Mouse (Mus musculus) midbrain, postnatal 0 days (tissue): ENCODE measurements around the gene Prmt2. TPM values are rescaled to one million over a fixed set of nuclear protein-coding genes. Genes with fewer than 3 reads are reported as not detected.
A peak's percentile ranks its signal among the peaks of the same experiment; 100 is the strongest.

Source experiments
- ATAC-seq: fragments of 200-750 bp; cut with Nextera tagmentation; 2 replicates; pipeline ENCODE4 v1.8.0; 2017; ENCODE audit warnings: moderate number of reproducible peaks, mild to moderate bottlenecking, moderate TSS enrichment, moderate library complexity; ENCODE audit not compliant: low FRiP score
- DNase-seq: peaks from one replicate; pipeline ENCODE4 v3.0.0-alpha.2; 2015; ENCODE audit warnings: low spot score
- H3K27ac ChIP-seq: fragments of 300-500 bp; sonication (generic); 2 replicates; pipeline ENCODE4 v1.5.1; 2014; ENCODE audit warnings: low read depth, mild to moderate bottlenecking, low read length, mixed read lengths
- H3K27me3 ChIP-seq: fragments of 300-500 bp; sonication (generic); 2 replicates; pipeline ENCODE4 v1.6.1; 2014; ENCODE audit warnings: low read length, control low read depth, mixed read lengths; ENCODE audit not compliant: insufficient read depth
- H3K36me3 ChIP-seq: fragments of 300-500 bp; sonication (generic); 2 replicates; pipeline ENCODE4 v1.6.1; 2014; ENCODE audit warnings: low read length, control low read depth, mixed read lengths; ENCODE audit not compliant: insufficient read depth
- H3K4me1 ChIP-seq: fragments of 300-500 bp; sonication (generic); 2 replicates; pipeline ENCODE4 v1.6.1; 2014; ENCODE audit warnings: mild to moderate bottlenecking, control low read depth, antibody characterized with exemption, low read length, mixed read lengths; ENCODE audit not compliant: insufficient read depth
- H3K4me2 ChIP-seq: fragments of 300-500 bp; sonication (generic); 2 replicates; pipeline ENCODE4 v1.6.1; 2014; ENCODE audit warnings: low read depth, mild to moderate bottlenecking, low read length, mixed read lengths; ENCODE audit not compliant: poor library complexity, severe bottlenecking
- H3K4me3 ChIP-seq: fragments of 300-500 bp; sonication (generic); 2 replicates; pipeline ENCODE4 v1.5.1; 2014; ENCODE audit warnings: low read depth, mild to moderate bottlenecking, low read length, moderate library complexity
- H3K9ac ChIP-seq: fragments of 300-500 bp; sonication (generic); replicated peaks from 2 replicates; pipeline ENCODE4 v1.6.1; 2014; ENCODE audit warnings: mild to moderate bottlenecking, low read length, moderate library complexity, mixed read lengths; ENCODE audit not compliant: poor library complexity, severe bottlenecking
- H3K9me3 ChIP-seq: fragments of 300-500 bp; sonication (generic); 2 replicates; pipeline ENCODE4 v1.6.1; 2016; ENCODE audit warnings: low read length, control low read depth
- CTCF ChIP-seq: IDR thresholded peaks from 2 replicates; pipeline ENCODE4 v1.5.1; 2016; ENCODE audit warnings: antibody characterized with exemption, mild to moderate bottlenecking
- WGBS: fragments of 180-500 bp; shearing (Covaris S2); extraction: QIAGEN DNeasy Blood & Tissue Kit; methylation state at CpG from one replicate; pipeline ENCODE4 v1.1.7; 2014; 5-methylcytosine and 5-hydroxymethylcytosine counted together
- polyA plus RNA-seq: library from polyadenylated mRNA; unstranded; fragments of >200 nt; fragmentation: Nextera tagmentation; extraction: Ambion mirVana; gene quantifications from 2 replicates; pipeline ENCODE4 v1.2.1, GENCODE M21; 2015
- total RNA-seq: library from RNA; depleted of rRNA; stranded (reverse); fragments of >200 nt; gene quantifications from 2 replicates; pipeline ENCODE4 v1.2.3, GENCODE M21; 2014

Gene Prmt2
- total and polyA plus RNA-seq, 2 experiments from 2014 or later: 174 to 326 TPM

GRCm38 (mm10) chr10:76212121-76212520 lies 25.5 kb downstream of the Prmt2 start:
- no peaks in the 10 kb centered on the region for H3K4me1 ChIP-seq
- no peak overlapping the region for H3K4me2 ChIP-seq
- H3K36me3 ChIP-seq: peaks cover 66% of the 10 kb centered on the region
- no peak for TF ChIP-seq CTCF
- DNase-seq: no peak
- H3K27me3 ChIP-seq: no peaks in the 10 kb centered on the region
- no peak for ATAC-seq
- no peak overlapping the region for H3K27ac ChIP-seq
- H3K4me3 ChIP-seq: no peak overlapping the region
- H3K9ac ChIP-seq: no peak overlapping the region
- 93% methylated on average over 6 of the region's 6 CpGs for WGBS
- no peaks in the 10 kb centered on the region for H3K9me3 ChIP-seq

- DNase-seq (no peak), ATAC-seq (no peak)
- WGBS: 94% methylated on average over 7 of the region's 7 CpGs
These were observed 26.9 kb downstream of the Prmt2 start for GRCm38 (mm10) chr10:76210806-76211205.

GRCm38 (mm10) chr10:76209241-76209640 lies 28.4 kb downstream of the Prmt2 start:
- no peaks in the 10 kb centered on the region for H3K4me1 ChIP-seq
- no peak overlapping the region for H3K4me3 ChIP-seq
- 94% methylated on average over 8 of the region's 8 CpGs for whole genome bisulfite sequencing
- no peak overlapping the region for H3K4me2 ChIP-seq
- H3K27me3 ChIP-seq: no peaks in the 10 kb centered on the region
- TF ChIP-seq CTCF: no peak
- H3K27ac ChIP-seq: no peak overlapping the region
- H3K9me3 ChIP-seq: no peaks in the 10 kb centered on the region
- no peak for DNase-seq
- H3K9ac ChIP-seq: no peak overlapping the region
- peaks cover 44% of the 10 kb centered on the region for H3K36me3 ChIP-seq
- no peak for ATAC-seq

More at GRCm38 (mm10) chr10:76210806-76211205, 26.9 kb downstream of the Prmt2 start:
- no peak overlapping the region for H3K9ac ChIP-seq
- H3K4me1 ChIP-seq: no peaks in the 10 kb centered on the region
- no peak overlapping the region for H3K4me3 ChIP-seq
- TF ChIP-seq CTCF: no peak
- peaks cover 59% of the 10 kb centered on the region for H3K36me3 ChIP-seq
- H3K9me3 ChIP-seq: no peaks in the 10 kb centered on the region
- H3K27me3 ChIP-seq: no peaks in the 10 kb centered on the region
- no peak overlapping the region for H3K27ac ChIP-seq
- no peak overlapping the region for H3K4me2 ChIP-seq

- Histone ChIP-seq H3K9ac (no peak overlapping the region), H3K27ac (no peak overlapping the region), H3K4me3 (no peak overlapping the region), H3K4me1 (no peaks in the 10 kb centered on the region), H3K36me3 (peaks cover 38% of the 10 kb centered on the region), H3K4me2 (no peak overlapping the region), H3K27me3 (no peaks in the 10 kb centered on the region), H3K9me3 (no peaks in the 10 kb centered on the region)
- no peak for ATAC-seq
- TF ChIP-seq CTCF: no peak
- no peak for DNase-seq
- 92% methylated on average over 13 of the region's 13 CpGs for WGBS
These were observed 30.3 kb downstream of the Prmt2 start for GRCm38 (mm10) chr10:76207262-76207796.

GRCm38 (mm10) chr10:76203798-76204283 lies 33.8 kb downstream of the Prmt2 start:
- peak; percentile 71 for TF ChIP-seq CTCF
- Histone ChIP-seq H3K27me3 (no peaks in the 10 kb centered on the region), H3K36me3 (peaks cover 17% of the 10 kb centered on the region), H3K4me1 (no peaks in the 10 kb centered on the region), H3K27ac (no peak overlapping the region), H3K9me3 (no peaks in the 10 kb centered on the region), H3K9ac (peak overlapping the region; percentile 48; the same call in 1 of the 2 replicates), H3K4me2 (peak overlapping the region; percentile 46), H3K4me3 (peak overlapping the region; percentile 23)
- ATAC-seq (peak; percentile 38; the same call in 1 of the 2 replicates), DNase-seq (peak; percentile 71)
- 25% methylated on average over 17 of the region's 18 CpGs for WGBS

GRCm38 (mm10) chr10:76201978-76202377 lies 35.7 kb downstream of the Prmt2 start:
- ATAC-seq (no peak), DNase-seq (peak; percentile 88)
- Histone ChIP-seq H3K9me3 (no peaks in the 10 kb centered on the region), H3K4me2 (no peak overlapping the region), H3K4me1 (no peaks in the 10 kb centered on the region), H3K36me3 (peaks cover 6% of the 10 kb centered on the region; the same call in 1 of the 2 replicates), H3K27ac (no peak overlapping the region), H3K4me3 (no peak overlapping the region), H3K9ac (no peak overlapping the region), H3K27me3 (no peaks in the 10 kb centered on the region)
- WGBS: 19% methylated on average over 7 of the region's 7 CpGs
- peak; percentile 87 for TF ChIP-seq CTCF
